Mouse (Mus musculus): Measurements from ENCODE around the gene Rhot1. TPM values are rescaled to one million over a fixed set of nuclear protein-coding genes. Genes with fewer than 3 reads are reported as not detected.

Gene Rhot1
- total and polyA plus RNA-seq, 2 experiments, result 8.9 to 37.1 TPM

DNA sequence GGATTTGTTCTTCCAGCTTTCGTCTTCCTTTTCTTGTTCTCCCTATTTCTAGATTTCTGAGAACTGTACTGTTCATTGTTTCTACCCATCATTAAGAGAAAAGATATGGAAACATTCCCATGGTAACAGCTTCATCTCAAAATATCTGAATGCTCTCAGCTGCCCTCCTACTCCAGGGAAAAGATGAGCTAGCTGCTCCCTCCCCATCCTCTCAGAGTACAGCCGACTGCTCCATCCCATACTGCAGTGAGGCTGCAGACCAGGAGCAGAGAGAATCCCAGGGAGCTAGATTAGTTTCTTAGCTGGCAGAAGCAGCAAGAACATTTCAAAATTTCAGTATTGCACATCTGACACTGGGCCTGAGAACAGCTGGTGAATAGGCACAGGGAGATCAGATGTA lies 69.2 kb downstream of the Rhot1 start:
- Histone ChIP-seq H3K79me2 (ENCODE audit: control insufficient read depth, insufficient read depth, low read length) (no peaks in the 10 kb centered on the region), H3K4me3 (ENCODE audit: insufficient read depth, low read depth, low read length) (no peak overlapping the region), H3K27me3 (ENCODE audit: control insufficient read depth, insufficient read depth, low read length) (no peaks in the 10 kb centered on the region), H3K9ac (ENCODE audit: low read depth, low read length) (no peak overlapping the region), H3K36me3 (ENCODE audit: control insufficient read depth, insufficient read depth, low read length) (no peaks in the 10 kb centered on the region), H3K27ac (replicated peaks; ENCODE audit: insufficient read depth, low read depth, low read length) (no peak overlapping the region), H3K4me1 (ENCODE audit: control insufficient read depth, insufficient read depth, low read length) (no peaks in the 10 kb centered on the region)
- WGBS, result 65% methylated on average over 2 of the region's 2 CpGs
- no peak for TF ChIP-seq CTCF (IDR thresholded peaks at IDR 0.05; ENCODE audit: low read depth, low read length)
- TF ChIP-seq POLR2A (IDR thresholded peaks at IDR 0.05; ENCODE audit: extremely low read depth, insufficient read depth, low read length), result no peak
- no peak for DNase-seq (ENCODE audit: extremely low read depth, low read depth, low spot score)

DNA sequence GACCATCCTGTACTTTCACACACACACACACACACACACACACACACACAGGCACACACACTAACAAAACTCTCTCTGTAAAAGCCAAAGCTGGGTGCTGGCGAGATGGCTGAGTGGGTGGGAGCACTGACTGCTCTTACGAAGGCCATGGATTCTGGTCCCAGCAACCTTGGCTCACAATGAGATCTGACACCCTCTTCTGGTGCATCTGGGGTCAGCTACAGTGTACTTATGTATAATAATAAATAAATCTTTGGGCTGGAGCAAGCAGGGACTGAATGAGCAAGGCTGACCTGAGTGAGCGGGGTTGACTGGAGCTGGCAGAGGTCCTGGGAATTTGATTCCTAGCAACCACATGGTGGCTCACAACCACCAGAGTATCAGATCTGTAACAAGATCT lies 75.0 kb downstream of the Rhot1 start:
- Histone ChIP-seq H3K36me3 (ENCODE audit: control insufficient read depth, insufficient read depth, low read length) (no peaks in the 10 kb centered on the region), H3K27me3 (ENCODE audit: control insufficient read depth, insufficient read depth, low read length) (no peaks in the 10 kb centered on the region), H3K9ac (ENCODE audit: low read depth, low read length) (no peak overlapping the region), H3K79me2 (ENCODE audit: control insufficient read depth, insufficient read depth, low read length) (no peaks in the 10 kb centered on the region), H3K4me3 (ENCODE audit: insufficient read depth, low read depth, low read length) (no peak overlapping the region), H3K4me1 (ENCODE audit: control insufficient read depth, insufficient read depth, low read length) (no peaks in the 10 kb centered on the region), H3K27ac (replicated peaks; ENCODE audit: insufficient read depth, low read depth, low read length) (no peak overlapping the region)
- TF ChIP-seq CTCF (IDR thresholded peaks at IDR 0.05; ENCODE audit: low read depth, low read length) (no peak), POLR2A (IDR thresholded peaks at IDR 0.05; ENCODE audit: extremely low read depth, insufficient read depth, low read length) (no peak)
- 74% methylated on average over 3 of the region's 3 CpGs for WGBS
- no peak for DNase-seq (ENCODE audit: extremely low read depth, low read depth, low spot score)

DNA sequence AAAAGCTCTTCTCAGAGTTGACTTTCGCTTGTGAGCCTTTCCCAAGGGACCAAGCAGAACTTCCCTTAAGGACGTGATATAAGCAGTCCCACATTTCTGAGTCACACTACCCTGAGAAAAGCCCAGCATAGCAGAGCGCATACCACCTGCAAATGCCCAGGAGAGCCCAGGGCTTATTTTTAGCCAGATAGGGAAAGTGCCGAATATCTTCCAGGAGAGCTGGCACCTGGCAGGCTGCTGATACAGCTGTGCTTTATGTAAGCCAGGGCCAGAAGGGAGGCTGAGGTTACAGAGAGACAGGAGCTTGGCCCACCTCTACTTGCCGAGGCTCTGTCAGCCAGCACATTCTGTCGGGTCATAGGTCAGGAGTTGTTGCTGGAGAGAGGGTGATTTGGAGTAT lies 75.8 kb downstream of the Rhot1 start:
- DNase-seq (ENCODE audit: extremely low read depth, low read depth, low spot score), result no peak
- H3K36me3 ChIP-seq (ENCODE audit: control insufficient read depth, insufficient read depth, low read length), result no peaks in the 10 kb centered on the region
- H3K4me3 ChIP-seq (ENCODE audit: insufficient read depth, low read depth, low read length), result no peak overlapping the region
- H3K79me2 ChIP-seq (ENCODE audit: control insufficient read depth, insufficient read depth, low read length), result no peaks in the 10 kb centered on the region
- H3K27ac ChIP-seq (replicated peaks; ENCODE audit: insufficient read depth, low read depth, low read length), result no peak overlapping the region
- 0 out of 2 replicates have a peak, but pooled peaks cover 2% of the 10 kb centered on the region for H3K4me1 ChIP-seq (ENCODE audit: control insufficient read depth, insufficient read depth, low read length)
- no peak for TF ChIP-seq CTCF (IDR thresholded peaks at IDR 0.05; ENCODE audit: low read depth, low read length)
- TF ChIP-seq POLR2A (IDR thresholded peaks at IDR 0.05; ENCODE audit: extremely low read depth, insufficient read depth, low read length), result no peak
- 59% methylated on average over 6 of the region's 6 CpGs for WGBS
- no peaks in the 10 kb centered on the region for H3K27me3 ChIP-seq (ENCODE audit: control insufficient read depth, insufficient read depth, low read length)
- H3K9ac ChIP-seq (ENCODE audit: low read depth, low read length), result no peak overlapping the region

DNA sequence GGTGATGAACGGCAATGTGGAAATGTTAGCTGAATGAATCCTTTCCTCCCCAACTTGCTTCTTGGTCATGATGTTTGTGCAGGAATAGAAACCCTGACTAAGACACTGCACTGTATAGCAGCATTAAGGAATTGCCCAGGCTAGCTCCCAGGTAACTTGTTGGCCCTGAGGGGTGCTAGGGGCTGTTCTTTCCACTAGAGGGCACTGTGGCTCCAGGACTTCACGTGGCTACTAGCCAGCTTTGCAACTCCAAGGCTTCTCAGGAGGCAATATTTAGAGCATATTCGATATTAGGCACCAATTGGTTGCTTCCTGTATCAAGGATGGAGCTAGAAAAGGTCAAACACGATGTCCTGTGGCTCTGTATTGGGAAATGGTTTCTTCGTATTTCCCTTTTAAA lies 78.3 kb downstream of the Rhot1 start:
- H3K4me1 ChIP-seq (ENCODE audit: control insufficient read depth, insufficient read depth, low read length), result 0 out of 2 replicates have a peak, but pooled peaks cover 2% of the 10 kb centered on the region
- H3K79me2 ChIP-seq (ENCODE audit: control insufficient read depth, insufficient read depth, low read length), result no peaks in the 10 kb centered on the region
- TF ChIP-seq POLR2A (IDR thresholded peaks at IDR 0.05; ENCODE audit: extremely low read depth, insufficient read depth, low read length) (no peak), CTCF (IDR thresholded peaks at IDR 0.05; ENCODE audit: low read depth, low read length) (peak; percentile 93)
- no peak overlapping the region for H3K4me3 ChIP-seq (ENCODE audit: insufficient read depth, low read depth, low read length)
- H3K9ac ChIP-seq (ENCODE audit: low read depth, low read length), result no peak overlapping the region
- DNase-seq (ENCODE audit: extremely low read depth, low read depth, low spot score), result peak; percentile 36
- 0 out of 2 replicates have a peak, but pooled peaks cover 2% of the 10 kb centered on the region for H3K27me3 ChIP-seq (ENCODE audit: control insufficient read depth, insufficient read depth, low read length)
- WGBS, result 18% methylated on average over 5 of the region's 5 CpGs
- no peaks in the 10 kb centered on the region for H3K36me3 ChIP-seq (ENCODE audit: control insufficient read depth, insufficient read depth, low read length)
- no peak overlapping the region for H3K27ac ChIP-seq (replicated peaks; ENCODE audit: insufficient read depth, low read depth, low read length)

DNA sequence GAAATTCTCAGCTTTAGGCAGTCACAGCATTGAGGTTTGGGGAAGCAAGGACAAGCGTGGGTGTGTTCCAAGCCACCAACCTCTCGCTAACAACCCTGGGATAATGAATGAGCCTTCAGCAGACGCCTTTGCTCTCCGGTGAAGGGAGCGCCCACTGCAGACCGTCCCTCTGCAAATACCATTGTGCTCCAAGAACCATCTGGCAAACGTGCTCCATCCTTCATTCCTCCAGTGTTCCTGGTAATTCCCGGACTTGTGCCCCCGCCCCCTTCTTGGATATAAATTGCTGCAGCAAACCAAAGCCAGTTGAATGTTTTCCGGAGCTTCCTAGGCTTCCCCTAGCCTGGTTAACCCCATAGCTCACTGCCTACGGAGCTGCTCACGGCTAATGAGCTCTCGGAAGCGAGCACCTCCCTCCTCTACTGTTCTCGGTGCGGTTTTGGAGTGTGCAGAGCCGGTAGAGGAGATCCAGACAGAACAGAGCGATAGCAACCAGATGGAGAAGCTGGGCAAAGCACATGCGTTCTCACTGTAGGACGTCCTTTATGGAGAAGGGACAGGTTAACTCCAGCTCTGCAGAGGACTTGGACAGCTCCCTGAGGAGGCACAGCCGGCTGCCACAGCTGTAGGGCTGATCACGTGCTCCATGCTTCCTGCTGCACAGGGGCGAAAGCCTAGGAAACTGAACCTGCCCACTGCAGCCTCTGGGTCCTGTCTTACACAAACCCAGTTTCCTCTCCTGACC lies 81.1 kb downstream of the Rhot1 start:
- Histone ChIP-seq H3K27ac (replicated peaks; ENCODE audit: insufficient read depth, low read depth, low read length) (no peak overlapping the region), H3K9ac (ENCODE audit: low read depth, low read length) (no peak overlapping the region), H3K4me3 (ENCODE audit: insufficient read depth, low read depth, low read length) (no peak overlapping the region), H3K36me3 (ENCODE audit: control insufficient read depth, insufficient read depth, low read length) (no peaks in the 10 kb centered on the region), H3K79me2 (ENCODE audit: control insufficient read depth, insufficient read depth, low read length) (no peaks in the 10 kb centered on the region), H3K27me3 (ENCODE audit: control insufficient read depth, insufficient read depth, low read length) (0 out of 2 replicates have a peak, but pooled peaks cover 2% of the 10 kb centered on the region), H3K4me1 (ENCODE audit: control insufficient read depth, insufficient read depth, low read length) (0 out of 2 replicates have a peak, but pooled peaks cover 2% of the 10 kb centered on the region)
- 6% methylated on average over 23 of the region's 23 CpGs for WGBS
- no peak for DNase-seq (ENCODE audit: extremely low read depth, low read depth, low spot score)
- TF ChIP-seq POLR2A (IDR thresholded peaks at IDR 0.05; ENCODE audit: extremely low read depth, insufficient read depth, low read length), result no peak
- TF ChIP-seq CTCF (IDR thresholded peaks at IDR 0.05; ENCODE audit: low read depth, low read length), result no peak

DNA sequence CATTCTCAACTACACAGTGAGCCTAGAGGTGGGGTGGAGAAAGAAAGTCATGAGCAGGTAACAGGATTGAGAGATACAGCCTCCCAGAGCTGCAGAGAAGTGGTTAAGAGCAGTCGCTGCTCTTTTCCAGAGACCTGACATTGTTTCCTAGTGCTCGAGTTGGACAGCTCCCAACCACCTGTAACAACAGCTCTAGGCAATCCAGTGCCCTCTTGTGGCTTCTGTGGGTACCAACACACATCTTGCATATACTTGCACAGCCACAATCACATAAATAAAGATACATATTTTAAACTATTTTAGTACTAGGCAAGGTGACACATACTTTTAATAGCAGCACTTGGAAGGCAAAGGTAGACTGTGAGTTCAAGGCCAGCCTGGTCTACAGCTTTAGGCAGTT lies 82.2 kb downstream of the Rhot1 start:
- WGBS, result 76% methylated on average over 2 of the region's 2 CpGs
- Histone ChIP-seq H3K4me1 (ENCODE audit: control insufficient read depth, insufficient read depth, low read length) (0 out of 2 replicates have a peak, but pooled peaks cover 2% of the 10 kb centered on the region), H3K4me3 (ENCODE audit: insufficient read depth, low read depth, low read length) (no peak overlapping the region), H3K27me3 (ENCODE audit: control insufficient read depth, insufficient read depth, low read length) (0 out of 2 replicates have a peak, but pooled peaks cover 5% of the 10 kb centered on the region), H3K79me2 (ENCODE audit: control insufficient read depth, insufficient read depth, low read length) (no peaks in the 10 kb centered on the region), H3K27ac (replicated peaks; ENCODE audit: insufficient read depth, low read depth, low read length) (no peak overlapping the region), H3K36me3 (ENCODE audit: control insufficient read depth, insufficient read depth, low read length) (no peaks in the 10 kb centered on the region), H3K9ac (ENCODE audit: low read depth, low read length) (no peak overlapping the region)
- no peak for DNase-seq (ENCODE audit: extremely low read depth, low read depth, low spot score)
- no peak for TF ChIP-seq POLR2A (IDR thresholded peaks at IDR 0.05; ENCODE audit: extremely low read depth, insufficient read depth, low read length)
- no peak for TF ChIP-seq CTCF (IDR thresholded peaks at IDR 0.05; ENCODE audit: low read depth, low read length)
